Mouse (Mus musculus) lung, embryonic 14.5 days (tissue): ENCODE measurements around the gene Xab2. TPM values are rescaled to one million over a fixed set of nuclear protein-coding genes. Genes with fewer than 3 reads are reported as not detected.
A peak's percentile ranks its signal among the peaks of the same experiment; 100 is the strongest.
"Not testable (repeated sequence)": the region's sequence is repeated elsewhere in the genome, so short reads cannot be mapped to it uniquely, and the experiment has no call there.

Experiments
- ATAC-seq: fragments of 200-750 bp; cut with Nextera tagmentation; 2 replicates; pipeline ENCODE4 v1.8.0; 2017; ENCODE audit warnings: mild to moderate bottlenecking, moderate TSS enrichment, moderate library complexity; ENCODE audit not compliant: insufficient read depth
- DNase-seq: peaks from one replicate; pipeline ENCODE4 v3.0.0-alpha.2; 2015
- H3K27ac ChIP-seq: fragments of 300-500 bp; sonication (generic); 2 replicates; pipeline ENCODE4 v1.5.1; 2014; ENCODE audit warnings: low read depth, mild to moderate bottlenecking, moderate library complexity
- H3K27me3 ChIP-seq: fragments of 300-500 bp; sonication (generic); 2 replicates; pipeline ENCODE4 v1.6.1; 2014; ENCODE audit warnings: low read length, control low read depth; ENCODE audit not compliant: insufficient read depth
- H3K36me3 ChIP-seq: fragments of 300-500 bp; sonication (generic); 2 replicates; pipeline ENCODE4 v1.6.1; 2014; ENCODE audit warnings: control low read depth; ENCODE audit not compliant: insufficient read depth
- H3K4me1 ChIP-seq: fragments of 300-500 bp; sonication (generic); 2 replicates; pipeline ENCODE4 v1.6.1; 2014; ENCODE audit warnings: antibody characterized with exemption, control low read depth; ENCODE audit not compliant: insufficient read depth
- H3K4me2 ChIP-seq: fragments of 300-500 bp; sonication (generic); 2 replicates; pipeline ENCODE4 v1.6.1; 2014; ENCODE audit warnings: mild to moderate bottlenecking
- H3K4me3 ChIP-seq: fragments of 300-500 bp; sonication (generic); 2 replicates; pipeline ENCODE4 v1.5.1; 2014; ENCODE audit warnings: low read depth, low read length
- H3K9ac ChIP-seq: fragments of 300-500 bp; sonication (generic); 2 replicates; pipeline ENCODE4 v1.6.1; 2014
- H3K9me3 ChIP-seq: fragments of 300-500 bp; sonication (generic); 2 replicates; pipeline ENCODE4 v1.6.1; 2016; ENCODE audit warnings: low read depth, low read length, control low read depth
- CTCF ChIP-seq: IDR thresholded peaks from 2 replicates; pipeline ENCODE4 v1.5.1; 2016; ENCODE audit warnings: antibody characterized with exemption, low read depth
- WGBS: fragments of 180-500 bp; shearing (Covaris S2); extraction: QIAGEN DNeasy Blood & Tissue Kit; methylation state at CpG from one replicate; pipeline ENCODE4 v1.1.7; 2014; 5-methylcytosine and 5-hydroxymethylcytosine counted together
- polyA plus RNA-seq: library from polyadenylated mRNA; unstranded; fragments of >200 nt; fragmentation: Nextera tagmentation; extraction: Ambion mirVana; gene quantifications from 2 replicates; pipeline ENCODE4 v1.2.1, GENCODE M21; 2014

Gene Xab2
- polyA plus RNA-seq, 1 experiment from 2014 or later: 55.9 TPM

GRCm38 (mm10) chr8:3594466-3594865 lies 26.6 kb downstream of the Xab2 start:
- Histone ChIP-seq H3K4me2 (no peak overlapping the region), H3K9me3 (no peaks in the 10 kb centered on the region), H3K27ac (no peak overlapping the region), H3K36me3 (no peaks in the 10 kb centered on the region), H3K4me3 (no peak overlapping the region), H3K4me1 (no peaks in the 10 kb centered on the region), H3K9ac (no peak overlapping the region), H3K27me3 (no peaks in the 10 kb centered on the region)
- 72% methylated on average over 2 of the region's 2 CpGs for WGBS
- no peak for DNase-seq
- TF ChIP-seq CTCF: no peak
- ATAC-seq: no peak

DNA sequence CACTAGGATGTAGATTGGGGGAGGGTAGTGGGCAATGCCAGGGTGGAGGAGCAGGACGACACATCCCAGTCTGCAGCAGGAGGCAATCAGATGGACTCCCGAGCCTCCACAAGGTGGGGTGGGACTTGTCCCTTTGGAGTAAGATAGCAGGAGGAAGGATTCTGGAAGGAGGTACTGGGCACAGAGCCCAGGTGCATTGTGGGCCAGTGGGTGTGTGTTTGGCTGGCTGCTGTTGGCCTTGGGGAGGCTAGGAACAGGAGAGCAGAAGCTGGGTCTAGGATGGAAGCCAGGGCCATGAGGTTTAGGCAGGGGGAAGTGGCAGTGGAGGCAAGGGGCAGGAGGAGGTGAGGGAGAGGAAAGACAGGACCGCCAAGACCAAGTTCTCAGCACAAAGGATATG lies 27.6 kb downstream of the Xab2 start:
- H3K4me2 ChIP-seq: no peak overlapping the region
- H3K27me3 ChIP-seq: no peaks in the 10 kb centered on the region
- no peaks in the 10 kb centered on the region for H3K9me3 ChIP-seq
- WGBS: 61% methylated on average over 3 of the region's 3 CpGs
- no peaks in the 10 kb centered on the region for H3K4me1 ChIP-seq
- ATAC-seq (no peak), DNase-seq (no peak)
- no peak overlapping the region for H3K9ac ChIP-seq
- no peak for TF ChIP-seq CTCF
- H3K27ac ChIP-seq: no peak overlapping the region
- no peaks in the 10 kb centered on the region for H3K36me3 ChIP-seq
- H3K4me3 ChIP-seq: no peak overlapping the region

- Histone ChIP-seq H3K9ac (peak overlapping the region; percentile 59), H3K27ac (0 out of 2 replicates have a peak overlapping the region, but pooled peaks have one; percentile 76), H3K27me3 (peaks cover 14% of the 10 kb centered on the region), H3K36me3 (no peaks in the 10 kb centered on the region), H3K9me3 (no peaks in the 10 kb centered on the region), H3K4me2 (peak overlapping the region; percentile 90), H3K4me1 (no peaks in the 10 kb centered on the region), H3K4me3 (peak overlapping the region; percentile 58)
- 7% methylated on average over 11 of the region's 11 CpGs for WGBS
- ATAC-seq (peak; percentile 48), DNase-seq (no peak)
- no peak for TF ChIP-seq CTCF
These were observed 32.9 kb downstream of the Xab2 start for GRCm38 (mm10) chr8:3588258-3588633.

- peak; percentile 79 for DNase-seq
- Histone ChIP-seq H3K9ac (peak overlapping the region; percentile 59), H3K9me3 (no peaks in the 10 kb centered on the region), H3K27ac (peak overlapping the region; percentile 76), H3K4me2 (peak overlapping the region; percentile 90), H3K4me1 (no peaks in the 10 kb centered on the region), H3K36me3 (no peaks in the 10 kb centered on the region), H3K27me3 (peaks cover 14% of the 10 kb centered on the region), H3K4me3 (peak overlapping the region; percentile 58)
- peak; percentile 85 for ATAC-seq
- under 1% methylated on average over 76 of the region's 77 CpGs for WGBS
- TF ChIP-seq CTCF: no peak
These were observed 33.5 kb downstream of the Xab2 start for GRCm38 (mm10) chr8:3587391-3588257.

DNA sequence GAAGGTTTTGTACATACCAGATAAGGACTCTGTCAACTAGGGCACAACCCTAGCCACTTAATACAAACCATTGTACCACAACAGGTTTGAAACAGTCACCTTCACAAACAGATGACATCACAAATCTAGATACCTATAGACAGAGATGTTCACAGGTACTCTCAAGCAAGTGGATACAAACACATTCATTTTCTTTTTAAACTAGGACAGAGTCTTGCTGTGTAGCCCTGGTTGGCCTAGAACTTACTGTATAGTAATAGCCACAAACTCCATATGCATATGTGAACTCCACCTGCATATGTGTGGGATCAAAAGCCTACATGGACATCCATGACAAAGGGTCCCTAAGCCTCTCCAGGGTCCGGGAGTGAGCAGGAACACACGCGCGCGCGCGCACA lies 34.1 kb downstream of the Xab2 start, which contains the start of gene Camsap3:
Gene Camsap3, plus strand, starts transcription at position 301 of the 398 bp plus-strand sequence.
- H3K27me3 ChIP-seq: peaks cover 14% of the 10 kb centered on the region
- peak within 1 kb of the TSS; percentile 76 for H3K27ac ChIP-seq
- no peaks in the 10 kb centered on the region for H3K9me3 ChIP-seq
- no peaks in the 10 kb centered on the region for H3K4me1 ChIP-seq
- H3K36me3 ChIP-seq: no peaks in the 10 kb centered on the region
- DNase-seq (no peak), ATAC-seq (no peak)
- H3K9ac ChIP-seq: peak within 1 kb of the TSS; percentile 59
- peak within 1 kb of the TSS; percentile 90 for H3K4me2 ChIP-seq
- peak within 1 kb of the TSS; percentile 58 for H3K4me3 ChIP-seq
- TF ChIP-seq CTCF: no peak
- WGBS: 6% methylated on average over 7 of the region's 7 CpGs

DNA sequence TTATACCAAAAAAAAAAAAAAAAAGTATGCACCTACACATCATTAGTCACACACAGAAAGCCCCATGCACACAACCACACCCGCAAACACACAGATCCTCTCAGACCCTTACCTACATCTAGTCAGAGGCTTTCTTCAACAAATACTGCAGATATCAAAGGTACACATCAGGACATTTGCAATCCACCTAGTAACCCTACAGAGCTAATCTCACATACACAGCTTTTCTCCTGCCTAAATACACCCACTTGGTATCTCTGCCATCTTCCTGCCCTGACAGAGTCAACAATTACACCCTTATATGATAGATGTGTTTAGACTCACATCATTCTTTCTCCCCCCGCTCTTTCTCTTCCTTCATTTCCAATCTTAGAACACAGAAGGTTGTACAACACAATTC lies 34.7 kb downstream of the Xab2 start:
- TF ChIP-seq CTCF: no peak
- 80% methylated on average over 2 of the region's 2 CpGs for WGBS
- DNase-seq: no peak
- ATAC-seq: no peak
- no peaks in the 10 kb centered on the region for H3K9me3 ChIP-seq
- H3K27ac ChIP-seq: no peak overlapping the region
- H3K4me1 ChIP-seq: no peaks in the 10 kb centered on the region
- H3K36me3 ChIP-seq: no peaks in the 10 kb centered on the region
- no peak overlapping the region for H3K9ac ChIP-seq
- H3K27me3 ChIP-seq: peaks cover 14% of the 10 kb centered on the region
- no peak overlapping the region for H3K4me2 ChIP-seq
- H3K4me3 ChIP-seq: no peak overlapping the region

GRCm38 (mm10) chr8:3581961-3582360 lies 39.2 kb downstream of the Xab2 start:
- ATAC-seq, H3K27ac ChIP-seq, H3K4me1 ChIP-seq, H3K9me3 ChIP-seq, H3K36me3 ChIP-seq, DNase-seq, H3K4me2 ChIP-seq, H3K4me3 ChIP-seq, H3K27me3 ChIP-seq, H3K9ac ChIP-seq: not testable (repeated sequence)
- WGBS: 73% methylated on average over 1 of the region's 3 CpGs
